Mouse (Mus musculus): ENCODE data around the gene Ppp1r14b.
A peak's percentile ranks its signal among the peaks of the same experiment; 100 is the strongest.
"Not testable (repeated sequence)": the region's sequence is repeated elsewhere in the genome, so short reads cannot be mapped to it uniquely, and the experiment has no call there.

The Ppp1r14b gene

DNA sequence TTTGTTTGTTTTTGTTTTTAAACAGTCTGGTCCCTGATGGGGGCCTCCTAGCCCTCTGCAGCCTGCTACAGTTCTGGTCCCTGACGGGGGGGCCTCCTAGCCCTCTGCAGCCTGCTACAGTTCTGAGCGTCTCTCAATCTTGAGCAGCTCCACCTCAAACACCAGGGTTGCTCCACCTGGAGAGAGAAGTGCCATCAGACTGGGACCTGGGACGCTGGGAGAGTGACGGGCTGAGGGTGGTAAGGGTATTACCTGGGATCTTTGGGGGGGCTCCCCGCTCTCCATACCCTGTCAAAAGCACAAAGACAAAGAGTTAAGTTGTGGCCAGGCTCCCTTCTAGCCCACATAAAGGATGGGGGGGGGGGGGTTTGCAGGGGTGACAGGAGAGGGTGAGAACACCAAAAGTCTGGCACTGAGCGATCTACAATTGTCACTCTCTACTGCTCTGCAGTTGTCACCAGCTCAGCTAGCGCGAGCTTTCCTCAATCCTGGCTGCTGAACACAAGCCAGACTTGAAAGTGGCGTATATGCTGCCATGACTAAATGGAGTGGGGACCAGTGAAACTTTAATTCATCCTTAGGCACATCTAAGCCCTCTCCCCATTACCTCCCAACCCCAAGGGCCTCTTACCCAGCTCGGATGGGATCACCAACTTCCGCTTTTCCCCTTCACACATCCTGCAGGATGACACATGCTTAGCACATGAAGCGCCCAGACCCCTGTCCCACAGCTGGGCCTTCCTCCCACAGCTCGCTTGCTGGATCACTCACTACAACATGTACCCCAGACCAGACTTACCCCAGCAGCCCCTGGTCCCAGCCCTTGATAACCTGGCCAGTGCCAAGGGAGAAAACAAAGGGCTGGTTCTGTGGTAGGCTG, 3.2 kb downstream of the Ppp1r14b start:
- DNase-seq: no peak

GRCm38 (mm10) chr19:6978639-6978974, 3.8 kb downstream of the Ppp1r14b start:
- no peak for DNase-seq

DNA sequence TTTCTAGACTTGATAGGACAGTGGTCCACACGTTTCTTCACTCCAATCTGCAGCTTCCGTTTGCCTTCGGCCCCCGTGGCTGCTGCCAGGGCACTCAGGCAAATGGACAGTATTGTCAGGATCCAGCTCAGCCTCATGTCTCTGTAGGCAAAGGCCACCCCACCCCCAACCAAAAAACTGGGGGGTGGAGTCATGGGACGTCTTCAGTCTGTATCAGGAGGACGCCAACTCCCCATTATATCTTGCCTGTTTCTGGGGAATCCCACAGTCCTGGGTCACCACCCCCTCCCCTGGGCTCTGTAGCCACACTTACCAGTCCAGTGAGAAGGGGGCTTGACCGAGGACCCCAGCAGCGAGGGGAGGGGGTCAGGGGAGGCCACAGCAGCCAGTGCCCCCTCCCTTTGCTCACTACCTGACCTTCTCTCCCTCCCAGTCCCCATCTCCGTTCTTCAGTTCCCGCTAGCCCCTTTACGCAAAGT, 4.3 kb downstream of the Ppp1r14b start:
- DNase-seq: peak in 1 of 2 experiments; percentile 53

DNA sequence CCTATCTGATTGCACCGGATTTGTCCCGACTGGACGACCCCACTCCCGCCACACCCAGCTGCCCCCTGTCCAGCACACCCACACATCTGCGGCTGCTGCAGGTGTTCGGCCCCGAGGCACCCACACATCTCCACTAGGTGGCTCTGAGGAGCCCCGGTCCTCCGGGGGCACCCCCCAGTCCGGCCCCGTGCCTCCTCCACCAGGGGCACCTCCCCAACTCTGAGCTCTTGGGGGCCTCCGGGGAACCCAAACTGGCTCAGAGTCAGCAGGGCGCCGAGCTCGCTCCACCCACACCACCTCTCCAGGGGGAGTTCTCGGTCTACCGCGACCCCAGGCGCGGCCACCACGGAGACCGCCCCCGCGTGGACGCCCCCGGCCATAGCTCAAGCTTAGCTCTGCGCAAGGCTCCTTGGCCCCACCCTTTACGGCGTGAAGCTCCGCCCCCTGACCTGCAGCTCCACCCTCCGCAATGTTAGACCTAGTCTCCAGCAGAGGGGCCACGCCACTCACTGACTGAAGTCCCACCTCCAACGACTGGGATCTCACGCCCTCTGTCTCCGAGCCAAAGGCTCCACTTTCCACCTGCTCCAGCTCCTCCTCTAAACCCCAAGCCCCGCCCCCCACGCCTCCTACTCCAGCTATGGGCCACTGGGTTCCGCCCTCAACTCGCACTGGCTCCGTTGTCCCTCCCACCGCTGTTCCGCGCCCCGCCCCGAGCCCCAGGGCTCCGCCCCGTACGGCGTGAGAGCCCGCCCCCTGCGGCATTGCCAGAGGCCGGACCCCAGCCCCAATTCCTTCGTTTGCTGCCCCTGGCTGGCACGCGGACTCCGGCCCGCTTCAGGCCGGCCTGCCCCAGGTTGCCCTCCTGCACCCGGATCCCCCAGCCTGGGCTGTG, 5.0 kb downstream of the Ppp1r14b start:
- DNase-seq: peak; percentile 99 to 100

GRCm38 (mm10) chr19:6980381-6981093, 5.8 kb downstream of the Ppp1r14b start, which contains the start of gene Fkbp2:
Gene Fkbp2 (minus strand): TSS chr19:6980501.
- peak; percentile 98 to 99 for DNase-seq

GRCm38 (mm10) chr19:6981465-6981864, 6.7 kb downstream of the Ppp1r14b start:
- DNase-seq: no peak

DNA sequence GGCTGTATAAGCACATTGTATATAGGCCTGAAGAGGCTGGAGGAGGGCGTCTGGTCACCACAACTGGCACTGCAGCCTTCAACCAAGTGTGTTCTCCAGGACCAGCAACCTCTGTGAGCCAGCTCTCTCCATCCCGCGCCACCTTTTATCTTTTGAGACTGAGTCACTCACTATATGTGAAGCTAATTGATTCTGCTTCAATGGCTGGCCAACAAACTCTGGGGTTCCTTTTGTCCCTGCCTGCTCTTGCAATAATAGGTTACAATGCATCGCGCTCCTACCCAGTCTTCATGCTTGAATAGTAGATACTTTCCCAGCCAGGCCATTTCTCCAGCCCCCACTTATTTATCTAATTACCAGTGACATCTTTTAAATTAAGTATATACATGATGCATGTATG, 8.9 kb downstream of the Ppp1r14b start:
- no peak for DNase-seq

DNA sequence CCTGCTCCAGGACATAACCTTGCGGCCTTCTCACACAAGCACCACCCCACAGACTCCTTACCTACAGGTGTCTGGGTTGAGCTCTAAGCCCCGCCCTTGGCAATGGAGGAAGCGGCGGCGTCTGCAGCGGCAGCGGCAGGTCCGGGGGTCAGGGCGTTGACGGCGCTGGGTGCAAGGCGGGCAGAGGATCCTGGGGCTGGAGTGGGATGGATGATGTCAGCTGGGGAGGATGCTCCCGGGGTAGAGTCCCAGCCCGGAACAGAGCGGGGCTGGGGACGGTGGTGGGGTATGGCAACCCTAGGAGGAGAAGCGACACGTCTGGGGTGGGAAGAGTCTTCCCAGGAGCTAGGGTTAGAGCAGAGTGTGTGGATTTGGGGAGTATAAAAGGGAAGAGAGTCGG, 10.5 kb downstream of the Ppp1r14b start:
- no peak for DNase-seq

GRCm38 (mm10) chr19:6985951-6986708, 11.4 kb downstream of the Ppp1r14b start:
- DNase-seq: no peak

GRCm38 (mm10) chr19:6987061-6987903, 12.5 kb downstream of the Ppp1r14b start, which contains the start of gene Vegfb:
Gene Vegfb (minus strand): TSS chr19:6987651.
- DNase-seq: peak; percentile 79 to 83

DNA sequence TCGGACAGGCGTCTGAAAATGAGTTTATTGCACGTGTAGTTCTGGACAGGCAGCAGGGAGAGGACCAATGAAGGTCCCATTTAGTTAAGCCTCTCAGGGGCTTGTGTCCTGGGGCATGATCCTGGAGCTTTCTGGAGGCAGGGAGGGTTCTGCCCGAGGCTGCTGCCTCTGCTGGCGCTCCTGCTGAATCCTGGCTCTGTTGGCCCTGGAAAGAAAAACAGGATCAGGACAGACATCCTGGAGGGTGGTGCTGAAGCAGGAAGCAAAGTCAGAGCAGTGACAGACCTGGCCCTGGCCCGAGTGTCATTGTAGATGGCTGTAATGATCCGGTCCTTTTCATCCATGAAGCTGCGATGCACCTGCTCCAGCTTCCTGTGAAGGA, 13.1 kb downstream of the Ppp1r14b start:
- no peak for DNase-seq

GRCm38 (mm10) chr19:6989251-6989650, 14.5 kb downstream of the Ppp1r14b start:
- no peak for DNase-seq

DNA sequence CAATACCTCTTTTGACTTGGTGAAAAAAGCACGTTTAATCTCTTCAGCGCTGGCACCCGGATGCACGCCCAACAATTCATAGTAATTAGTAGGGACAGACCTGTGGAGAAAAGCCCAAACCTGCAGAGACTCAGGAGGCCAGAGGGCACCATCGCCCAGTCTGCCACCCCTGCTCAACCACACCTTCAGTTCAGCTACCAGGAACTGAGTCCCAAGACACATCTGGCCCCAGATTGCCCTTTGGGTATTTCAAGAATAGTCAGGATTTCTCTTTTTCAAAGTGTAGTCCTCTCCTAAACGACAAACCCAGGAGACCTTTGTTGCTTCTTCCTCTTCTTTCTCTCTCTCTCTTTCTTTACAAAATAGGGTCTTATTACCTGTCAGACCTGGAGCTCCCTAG, 15.9 kb downstream of the Ppp1r14b start:
- no peak for DNase-seq

- not testable (repeated sequence) for DNase-seq
Measured at GRCm38 (mm10) chr19:6991166-6991565, 16.4 kb downstream of the Ppp1r14b start.

DNA sequence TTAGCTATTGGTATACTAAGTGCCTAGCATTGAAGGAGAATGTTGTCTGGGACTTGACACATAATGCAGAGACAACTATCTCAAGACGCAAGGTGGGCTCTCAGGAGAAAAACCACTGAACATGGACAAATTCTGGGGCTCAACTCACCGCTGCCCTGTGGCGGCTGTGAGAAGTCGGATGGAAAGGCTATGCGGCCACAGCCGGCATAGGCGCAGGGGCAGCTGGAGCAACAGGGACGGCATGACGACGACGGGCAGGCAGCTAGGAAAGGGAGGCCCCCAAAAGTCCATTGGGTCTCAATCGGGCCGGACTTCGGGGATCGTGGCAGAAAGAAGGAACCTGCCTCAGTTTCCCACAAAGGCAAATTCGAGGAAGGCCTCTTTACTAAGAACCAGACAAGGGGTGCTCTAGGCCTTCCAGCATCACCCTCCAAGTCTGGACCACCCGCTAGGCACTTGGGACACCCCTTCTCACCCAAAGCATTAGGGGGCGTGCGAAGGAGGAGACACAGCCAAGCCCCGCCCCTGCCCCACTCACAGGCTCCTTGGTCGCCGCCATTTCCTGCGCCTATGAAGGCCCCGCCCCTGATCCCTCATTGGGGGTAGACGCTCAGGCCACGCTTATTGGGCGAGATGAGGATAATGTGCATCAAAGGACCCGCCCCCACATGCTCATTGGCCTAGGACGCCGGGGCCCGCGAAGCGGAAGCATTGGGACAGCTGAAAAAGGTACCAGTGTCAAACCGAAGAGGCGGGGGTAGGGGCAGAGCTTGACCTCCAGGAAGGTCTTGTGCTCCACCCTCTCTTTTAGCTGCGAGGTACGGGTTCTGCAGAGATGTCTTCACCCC, 17.5 kb downstream of the Ppp1r14b start, which contains the start of gene Dnajc4:
Gene Dnajc4 (minus strand): TSS at position 562 of the 848 bp plus-strand sequence.
- peak; percentile 97 to 99 for DNase-seq

DNA sequence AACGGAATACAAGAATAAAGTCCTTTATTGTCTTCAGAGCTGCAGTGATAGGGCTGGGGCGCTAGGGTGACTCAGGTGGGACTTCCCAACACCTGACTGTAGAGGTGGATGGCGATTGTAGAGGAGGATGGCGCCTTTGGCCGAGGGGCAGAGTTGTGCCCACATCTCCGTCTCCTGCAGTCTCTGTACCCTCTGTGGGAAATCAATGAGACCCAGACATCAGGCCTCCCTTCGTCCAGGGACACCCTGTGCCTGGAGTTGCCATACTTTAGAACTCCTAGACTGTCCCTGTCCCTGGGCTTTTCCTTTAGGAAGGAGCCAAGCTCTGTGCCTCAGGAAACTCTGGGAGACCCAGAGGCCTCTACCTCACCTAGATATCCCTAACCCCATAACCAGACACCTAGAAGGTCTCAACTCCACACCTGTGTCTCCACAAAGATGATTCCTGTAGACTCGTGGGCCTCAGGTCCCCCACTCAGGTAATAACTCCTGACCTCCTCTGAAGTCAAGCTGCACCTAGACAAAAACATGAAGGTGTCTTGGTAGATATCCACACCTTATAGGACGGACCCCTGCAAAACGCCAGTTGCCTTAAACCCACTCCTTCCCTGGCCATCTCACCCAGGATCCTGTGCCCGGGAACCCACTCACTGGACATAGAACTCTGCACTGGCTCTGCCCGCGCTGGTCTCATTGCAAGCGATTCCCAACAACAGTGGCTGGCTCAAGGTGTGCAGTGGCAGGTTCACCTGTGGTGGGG, 18.4 kb downstream of the Ppp1r14b start:
- DNase-seq: peak in 1 of 2 experiments; percentile 33

DNA sequence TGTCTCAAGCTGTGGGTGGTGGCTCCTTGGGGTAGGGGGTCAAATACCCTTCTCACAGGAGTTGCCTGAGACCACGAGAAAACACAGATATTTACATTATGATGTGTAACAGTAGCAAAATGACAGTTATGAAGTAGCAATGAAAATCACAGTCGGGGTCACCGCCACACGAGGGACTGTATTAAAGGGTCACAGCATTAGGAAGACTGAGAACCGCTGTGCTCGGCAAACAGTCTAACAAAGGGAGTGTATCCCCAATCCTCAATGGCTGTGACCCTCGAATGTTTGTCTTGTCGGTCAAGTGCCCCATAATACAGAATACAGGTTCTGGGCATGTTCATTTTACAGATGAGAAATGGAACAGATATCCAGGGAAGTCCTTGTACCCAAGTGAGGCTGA, 19.2 kb downstream of the Ppp1r14b start:
- DNase-seq: no peak

DNA sequence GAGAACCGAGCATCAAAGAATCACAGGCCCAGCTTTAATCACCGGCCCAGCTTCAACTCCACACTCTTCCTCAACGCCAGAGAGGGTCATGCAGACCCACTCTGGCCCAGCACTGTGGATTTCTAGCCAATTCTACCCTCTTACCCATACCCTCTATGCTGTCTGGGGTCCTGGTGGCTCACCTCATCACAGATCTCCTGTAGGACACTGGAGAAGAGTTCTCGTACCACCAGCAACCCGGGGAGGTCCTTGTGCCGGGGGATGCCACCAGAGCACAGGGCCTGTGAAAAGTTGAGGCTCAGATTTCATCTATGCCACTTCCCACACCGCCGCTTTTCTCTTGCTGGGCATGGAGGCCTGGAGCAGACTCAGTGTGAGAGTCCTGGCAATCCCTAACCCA, 19.7 kb downstream of the Ppp1r14b start:
- DNase-seq: no peak
